Mouse (Mus musculus) embryo, embryonic 10 days (tissue): ENCODE results near the gene Fam207a.

Experiments used
- DNase-seq: peaks from one replicate; pipeline ENCODE4 v3.0.0-alpha.2; 2015; ENCODE audit warnings: low spot score

Gene Fam207a

GRCm38 (mm10) chr10:77455251-77456010 is 60.2 kb downstream of the Fam207a start:
- no peak for DNase-seq

GRCm38 (mm10) chr10:77454795-77455194 is 60.8 kb downstream of the Fam207a start:
- no peak for DNase-seq

- no peak for DNase-seq
These were observed 63.8 kb downstream of the Fam207a start for GRCm38 (mm10) chr10:77451822-77452221.

GRCm38 (mm10) chr10:77450159-77450464 is 65.5 kb downstream of the Fam207a start:
- DNase-seq: no peak

- peak; percentile 59 for DNase-seq
These were observed 66.0 kb downstream of the Fam207a start for GRCm38 (mm10) chr10:77449315-77450158.

GRCm38 (mm10) chr10:77448698-77449247 is 66.8 kb downstream of the Fam207a start:
- DNase-seq: no peak

- no peak for DNase-seq
These were observed 67.4 kb downstream of the Fam207a start for GRCm38 (mm10) chr10:77448209-77448608.

GRCm38 (mm10) chr10:77447755-77448154 is 67.8 kb downstream of the Fam207a start:
- peak; percentile 79 for DNase-seq

GRCm38 (mm10) chr10:77442250-77442649 is 73.3 kb downstream of the Fam207a start:
- peak; percentile 21 for DNase-seq

- DNase-seq: no peak
These were observed 73.8 kb downstream of the Fam207a start for GRCm38 (mm10) chr10:77441812-77442211.

GRCm38 (mm10) chr10:77440841-77441755 is 74.5 kb downstream of the Fam207a start:
- no peak for DNase-seq

- DNase-seq: no peak
These were observed 75.3 kb downstream of the Fam207a start for GRCm38 (mm10) chr10:77440286-77440685.

- DNase-seq: no peak
These were observed 76.6 kb downstream of the Fam207a start for GRCm38 (mm10) chr10:77439026-77439425.

- no peak for DNase-seq
These were observed 77.6 kb downstream of the Fam207a start for GRCm38 (mm10) chr10:77438021-77438420.
